Mouse (Mus musculus) adrenal gland, adult (tissue): ENCODE data around the gene Shc4.

Experiments
- DNase-seq, 2 experiments: peaks; one replicate each; pipeline ENCODE4 v3.0.0; 2022 to 2023; ENCODE audit warnings: low spot score in 1 of 2; ENCODE audit not compliant: inconsistent age in 2 of 2

The Shc4 gene

GRCm38 (mm10) chr2:125724086-125724430, at the start of gene Shc4:
Gene Shc4, minus strand, starts transcription at chr2:125724148.
- DNase-seq = peak; percentile 41 to 86

- DNase-seq = peak in 1 of 2 experiments; percentile 39
These were observed 41.1 kb upstream of the Shc4 start for GRCm38 (mm10) chr2:125765029-125765428.

- DNase-seq = no peak
These were observed 40.6 kb upstream of the Shc4 start for GRCm38 (mm10) chr2:125764531-125764930.

- DNase-seq = no peak
These were observed 25.4 kb upstream of the Shc4 start for GRCm38 (mm10) chr2:125749330-125749729.

GRCm38 (mm10) chr2:125739338-125739737, 15.4 kb upstream of the Shc4 start:
- DNase-seq = no peak

GRCm38 (mm10) chr2:125738718-125739117, 14.8 kb upstream of the Shc4 start:
- DNase-seq = no peak

GRCm38 (mm10) chr2:125736025-125736343, 12.0 kb upstream of the Shc4 start:
- DNase-seq = no peak

GRCm38 (mm10) chr2:125735333-125736024, 11.5 kb upstream of the Shc4 start:
- DNase-seq = no peak

- no peak for DNase-seq
These were observed 10.8 kb upstream of the Shc4 start for GRCm38 (mm10) chr2:125734741-125735140.

- DNase-seq = peak; percentile 96 to 99
These were observed 8.0 kb upstream of the Shc4 start for GRCm38 (mm10) chr2:125731763-125732560.

GRCm38 (mm10) chr2:125724546-125725114, 682 bp upstream of the Shc4 start:
- DNase-seq = no peak

- peak in 1 of 2 experiments; percentile 67 for DNase-seq
These were observed 401 bp downstream of the Shc4 start for GRCm38 (mm10) chr2:125723408-125724085.

GRCm38 (mm10) chr2:125723086-125723407, 901 bp downstream of the Shc4 start:
- DNase-seq = peak in 1 of 2 experiments; percentile 62

GRCm38 (mm10) chr2:125716599-125716998, 7.3 kb downstream of the Shc4 start:
- peak; percentile 37 to 80 for DNase-seq

- DNase-seq = peak; percentile 73 to 93
These were observed 17.4 kb downstream of the Shc4 start for GRCm38 (mm10) chr2:125706510-125706921.

- no peak for DNase-seq
These were observed 18.9 kb downstream of the Shc4 start for GRCm38 (mm10) chr2:125704907-125705631.

GRCm38 (mm10) chr2:125702851-125703250, 21.1 kb downstream of the Shc4 start:
- no peak for DNase-seq

- peak; percentile 29 to 73 for DNase-seq
These were observed 22.3 kb downstream of the Shc4 start for GRCm38 (mm10) chr2:125701606-125702005.

GRCm38 (mm10) chr2:125696219-125696618, 27.7 kb downstream of the Shc4 start:
- peak in 1 of 2 experiments; percentile 63 for DNase-seq

GRCm38 (mm10) chr2:125694798-125695197, 29.1 kb downstream of the Shc4 start:
- DNase-seq = no peak

GRCm38 (mm10) chr2:125692010-125692409, 31.9 kb downstream of the Shc4 start:
- no peak for DNase-seq
